Mouse (Mus musculus) cerebral cortex, adult 2 months (tissue): Measurements from ENCODE around the gene Hnrnph1.

ENCODE experiments used
- WGBS: fragments of 180-500 bp; shearing (Covaris S2); methylation state at CpG from one replicate; pipeline ENCODE4 v1.1.7; 2018; 5-methylcytosine and 5-hydroxymethylcytosine counted together

Hnrnph1 gene

GRCm38 (mm10) chr11:50376911-50377891 lies at the start of gene Hnrnph1:
Gene Hnrnph1, plus strand, starts transcription at chr11:50376990.
- under 1% methylated on average over 76 of the region's 76 CpGs for WGBS

- WGBS, result 82% methylated on average over 3 of the region's 3 CpGs
These were observed 48.6 kb upstream of the Hnrnph1 start for GRCm38 (mm10) chr11:50328075-50328625.

GRCm38 (mm10) chr11:50329378-50329777 lies 47.4 kb upstream of the Hnrnph1 start:
- WGBS, result 97% methylated on average over 1 of the region's 1 CpGs

GRCm38 (mm10) chr11:50333181-50333580 lies 43.6 kb upstream of the Hnrnph1 start:
- 65% methylated on average over 3 of the region's 3 CpGs for WGBS

- WGBS, result 64% methylated on average over 1 of the region's 1 CpGs
These were observed 40.7 kb upstream of the Hnrnph1 start for GRCm38 (mm10) chr11:50336126-50336525.

GRCm38 (mm10) chr11:50336891-50337290 lies 39.9 kb upstream of the Hnrnph1 start:
- WGBS, result 76% methylated on average over 4 of the region's 4 CpGs

- WGBS, result 80% methylated on average over 4 of the region's 4 CpGs
These were observed 31.3 kb upstream of the Hnrnph1 start for GRCm38 (mm10) chr11:50345486-50345885.

GRCm38 (mm10) chr11:50346256-50347032 lies 30.3 kb upstream of the Hnrnph1 start:
- 94% methylated on average over 9 of the region's 9 CpGs for WGBS

GRCm38 (mm10) chr11:50352177-50352576 lies 24.6 kb upstream of the Hnrnph1 start:
- 88% methylated on average over 2 of the region's 2 CpGs for whole genome bisulfite sequencing

GRCm38 (mm10) chr11:50354162-50354561 lies 22.6 kb upstream of the Hnrnph1 start, which contains the start of gene Cby3:
Gene Cby3, plus strand, starts transcription at chr11:50354462.

GRCm38 (mm10) chr11:50354851-50355250 lies 21.9 kb upstream of the Hnrnph1 start:
- WGBS, result 81% methylated on average over 3 of the region's 3 CpGs

GRCm38 (mm10) chr11:50355395-50355794 lies 21.4 kb upstream of the Hnrnph1 start:
- 88% methylated on average over 1 of the region's 1 CpGs for WGBS

- 2% methylated on average over 74 of the region's 74 CpGs for WGBS
These were observed 17.6 kb upstream of the Hnrnph1 start for GRCm38 (mm10) chr11:50358950-50359861.

- WGBS, result 90% methylated on average over 1 of the region's 1 CpGs
These were observed 15.5 kb upstream of the Hnrnph1 start for GRCm38 (mm10) chr11:50361282-50361681.

GRCm38 (mm10) chr11:50364548-50364947 lies 12.2 kb upstream of the Hnrnph1 start:
- 3% methylated on average over 4 of the region's 4 CpGs for WGBS

GRCm38 (mm10) chr11:50367531-50367930 lies 9.3 kb upstream of the Hnrnph1 start:
- 92% methylated on average over 9 of the region's 9 CpGs for WGBS

- WGBS, result 85% methylated on average over 5 of the region's 5 CpGs
These were observed 7.4 kb upstream of the Hnrnph1 start for GRCm38 (mm10) chr11:50369360-50369911.

GRCm38 (mm10) chr11:50370969-50371368 lies 5.8 kb upstream of the Hnrnph1 start:
- 49% methylated on average over 4 of the region's 4 CpGs for WGBS

GRCm38 (mm10) chr11:50371399-50371841 lies 5.4 kb upstream of the Hnrnph1 start:
- 2% methylated on average over 18 of the region's 18 CpGs for WGBS

GRCm38 (mm10) chr11:50371911-50372310 lies 4.9 kb upstream of the Hnrnph1 start:
- 98% methylated on average over 1 of the region's 1 CpGs for WGBS

GRCm38 (mm10) chr11:50373621-50374020 lies 3.2 kb upstream of the Hnrnph1 start:
- WGBS, result 97% methylated on average over 1 of the region's 1 CpGs
